Mouse (Mus musculus): ENCODE data around the gene Chd8.

The Chd8 gene

GRCm38 (mm10) chr14:52198141-52198540 lies 59.4 kb downstream of the Chd8 start:
- DNase-seq (ENCODE audit: low spot score), result no peak

- DNase-seq (ENCODE audit: low spot score), result peak; percentile 30
Measured at GRCm38 (mm10) chr14:52197156-52197878, 60.3 kb downstream of the Chd8 start, which contains the start of gene Supt16. Gene Supt16 (minus strand): TSS chr14:52197416.

GRCm38 (mm10) chr14:52196230-52197155 lies 61.1 kb downstream of the Chd8 start:
- no peak for DNase-seq (ENCODE audit: low spot score)

- DNase-seq (ENCODE audit: low spot score), result no peak
Measured at GRCm38 (mm10) chr14:52195691-52196090, 61.9 kb downstream of the Chd8 start.

GRCm38 (mm10) chr14:52190740-52191359 lies 66.7 kb downstream of the Chd8 start:
- no peak for DNase-seq (ENCODE audit: low spot score)

- no peak for DNase-seq (ENCODE audit: low spot score)
Measured at GRCm38 (mm10) chr14:52189519-52189918, 68.1 kb downstream of the Chd8 start.

- DNase-seq (ENCODE audit: low spot score), result no peak
Measured at GRCm38 (mm10) chr14:52188788-52189187, 68.8 kb downstream of the Chd8 start.

GRCm38 (mm10) chr14:52166571-52166970 lies 91.0 kb downstream of the Chd8 start:
- no peak for DNase-seq (ENCODE audit: low spot score)

- no peak for DNase-seq (ENCODE audit: low spot score)
Measured at GRCm38 (mm10) chr14:52160911-52161310, 96.7 kb downstream of the Chd8 start.

GRCm38 (mm10) chr14:52155008-52155407 lies 102.6 kb downstream of the Chd8 start:
- DNase-seq (ENCODE audit: low spot score), result no peak

- DNase-seq (ENCODE audit: low spot score), result no peak
Measured at GRCm38 (mm10) chr14:52152613-52153012, 105.0 kb downstream of the Chd8 start.

GRCm38 (mm10) chr14:52152179-52152578 lies 105.4 kb downstream of the Chd8 start:
- DNase-seq (ENCODE audit: low spot score), result no peak

- DNase-seq (ENCODE audit: low spot score), result no peak
Measured at GRCm38 (mm10) chr14:52149888-52150287, 107.7 kb downstream of the Chd8 start.

Data from urinary bladder, postnatal 10 days (tissue).